Mouse (Mus musculus): Measurements from ENCODE around the gene Ccnc. TPM values are rescaled to one million over a fixed set of nuclear protein-coding genes. Genes with fewer than 3 reads are reported as not detected.

The Ccnc gene
- polyA plus RNA-seq, 1 experiment from 2014 or later, result 32.3 TPM

GRCm38 (mm10) chr4:21758860-21759259 is 31.4 kb downstream of the Ccnc start:
- TF ChIP-seq EP300 (IDR thresholded peaks at IDR 0.05), result no peak
- TF ChIP-seq CTCF (IDR thresholded peaks at IDR 0.05), result 0 out of 2 replicates have a peak, but pooled peaks have one; percentile 19
- Histone ChIP-seq H3K9me3 (ENCODE audit: low read length) (no peaks in the 10 kb centered on the region), H3K9ac (replicated peaks; ENCODE audit: low read depth) (no peak overlapping the region), H3K27me3 (replicated peaks; ENCODE audit: insufficient read depth, low read length) (no peaks in the 10 kb centered on the region), H3K4me3 (ENCODE audit: low read depth, low read length) (no peak overlapping the region), H3K36me3 (ENCODE audit: insufficient read depth, low read length) (no peaks in the 10 kb centered on the region), H3K4me2 (replicated peaks; ENCODE audit: low read depth, low read length) (no peak overlapping the region), H3K27ac (ENCODE audit: low read length) (no peak overlapping the region), H3K4me1 (ENCODE audit: insufficient read depth, low read depth, low read length) (no peaks in the 10 kb centered on the region)
- WGBS, result 63% methylated on average over 1 of the region's 1 CpGs
- no peak for DNase-seq (ENCODE audit: low spot score)
- ATAC-seq, result no peak

- H3K36me3 ChIP-seq (ENCODE audit: insufficient read depth, low read length), result no peaks in the 10 kb centered on the region
- WGBS, result 58% methylated on average over 9 of the region's 9 CpGs
- H3K27me3 ChIP-seq (replicated peaks; ENCODE audit: insufficient read depth, low read length), result no peaks in the 10 kb centered on the region
- peak; percentile 34 for DNase-seq (ENCODE audit: low spot score)
- TF ChIP-seq CTCF (IDR thresholded peaks at IDR 0.05) (no peak), EP300 (IDR thresholded peaks at IDR 0.05) (no peak)
- H3K4me1 ChIP-seq (ENCODE audit: insufficient read depth, low read depth, low read length), result no peaks in the 10 kb centered on the region
- H3K9ac ChIP-seq (replicated peaks; ENCODE audit: low read depth), result no peak overlapping the region
- H3K9me3 ChIP-seq (ENCODE audit: low read length), result no peaks in the 10 kb centered on the region
- no peak overlapping the region for H3K4me2 ChIP-seq (replicated peaks; ENCODE audit: low read depth, low read length)
- H3K4me3 ChIP-seq (ENCODE audit: low read depth, low read length), result no peak overlapping the region
- no peak for ATAC-seq
- no peak overlapping the region for H3K27ac ChIP-seq (ENCODE audit: low read length)
Measured at GRCm38 (mm10) chr4:21761416-21762160, 34.1 kb downstream of the Ccnc start.

GRCm38 (mm10) chr4:21763827-21764226 is 36.3 kb downstream of the Ccnc start:
- no peaks in the 10 kb centered on the region for H3K27me3 ChIP-seq (replicated peaks; ENCODE audit: insufficient read depth, low read length)
- no peaks in the 10 kb centered on the region for H3K4me1 ChIP-seq (ENCODE audit: insufficient read depth, low read depth, low read length)
- no peak overlapping the region for H3K4me2 ChIP-seq (replicated peaks; ENCODE audit: low read depth, low read length)
- no peaks in the 10 kb centered on the region for H3K9me3 ChIP-seq (ENCODE audit: low read length)
- no peak overlapping the region for H3K9ac ChIP-seq (replicated peaks; ENCODE audit: low read depth)
- WGBS, result 68% methylated on average over 4 of the region's 4 CpGs
- H3K27ac ChIP-seq (ENCODE audit: low read length), result no peak overlapping the region
- no peaks in the 10 kb centered on the region for H3K36me3 ChIP-seq (ENCODE audit: insufficient read depth, low read length)
- ATAC-seq (no peak), DNase-seq (ENCODE audit: low spot score) (no peak)
- no peak overlapping the region for H3K4me3 ChIP-seq (ENCODE audit: low read depth, low read length)
- TF ChIP-seq CTCF (IDR thresholded peaks at IDR 0.05) (no peak), EP300 (IDR thresholded peaks at IDR 0.05) (no peak)

GRCm38 (mm10) chr4:21766171-21766862 is 38.8 kb downstream of the Ccnc start:
- Histone ChIP-seq H3K4me2 (replicated peaks; ENCODE audit: low read depth, low read length) (peak overlapping the region; percentile 71), H3K36me3 (ENCODE audit: insufficient read depth, low read length) (no peaks in the 10 kb centered on the region), H3K27me3 (replicated peaks; ENCODE audit: insufficient read depth, low read length) (no peaks in the 10 kb centered on the region), H3K27ac (ENCODE audit: low read length) (no peak overlapping the region), H3K9ac (replicated peaks; ENCODE audit: low read depth) (peak overlapping the region; percentile 33; the same call in 1 of the 2 replicates), H3K4me3 (ENCODE audit: low read depth, low read length) (peak overlapping the region; percentile 52), H3K4me1 (ENCODE audit: insufficient read depth, low read depth, low read length) (no peaks in the 10 kb centered on the region), H3K9me3 (ENCODE audit: low read length) (no peaks in the 10 kb centered on the region)
- 26% methylated on average over 14 of the region's 14 CpGs for WGBS
- ATAC-seq (peak; percentile 16; the same call in 1 of the 2 replicates), DNase-seq (ENCODE audit: low spot score) (peak; percentile 10)
- TF ChIP-seq EP300 (IDR thresholded peaks at IDR 0.05) (no peak), CTCF (IDR thresholded peaks at IDR 0.05) (no peak)

GRCm38 (mm10) chr4:21766863-21767304 is 39.4 kb downstream of the Ccnc start, which contains the start of the genes Usp45 and Tstd3:
TSS of gene Usp45 (plus strand) at chr4:21767156.
TSS of gene Tstd3 (minus strand) at chr4:21767212.
- H3K4me2 ChIP-seq (replicated peaks; ENCODE audit: low read depth, low read length), result peak within 1 kb of the TSS; percentile 71
- H3K9me3 ChIP-seq (ENCODE audit: low read length), result no peaks in the 10 kb centered on the region
- H3K27ac ChIP-seq (ENCODE audit: low read length), result no peak within 1 kb of the TSS
- no peaks in the 10 kb centered on the region for H3K27me3 ChIP-seq (replicated peaks; ENCODE audit: insufficient read depth, low read length)
- H3K4me3 ChIP-seq (ENCODE audit: low read depth, low read length), result peak within 1 kb of the TSS; percentile 52
- H3K36me3 ChIP-seq (ENCODE audit: insufficient read depth, low read length), result no peaks in the 10 kb centered on the region
- WGBS, result 4% methylated on average over 17 of the region's 17 CpGs
- H3K9ac ChIP-seq (replicated peaks; ENCODE audit: low read depth), result peak within 1 kb of the TSS; percentile 33; the same call in 1 of the 2 replicates
- H3K4me1 ChIP-seq (ENCODE audit: insufficient read depth, low read depth, low read length), result no peaks in the 10 kb centered on the region
- TF ChIP-seq CTCF (IDR thresholded peaks at IDR 0.05), result peak; percentile 87
- TF ChIP-seq EP300 (IDR thresholded peaks at IDR 0.05), result no peak
- peak; percentile 93 for DNase-seq (ENCODE audit: low spot score)
- ATAC-seq, result peak; percentile 88

- ATAC-seq (no peak), DNase-seq (ENCODE audit: low spot score) (no peak)
- H3K9me3 ChIP-seq (ENCODE audit: low read length), result no peaks in the 10 kb centered on the region
- H3K27ac ChIP-seq (ENCODE audit: low read length), result no peak overlapping the region
- no peak overlapping the region for H3K9ac ChIP-seq (replicated peaks; ENCODE audit: low read depth)
- 81% methylated on average over 1 of the region's 1 CpGs for WGBS
- H3K4me3 ChIP-seq (ENCODE audit: low read depth, low read length), result no peak overlapping the region
- no peak for TF ChIP-seq CTCF (IDR thresholded peaks at IDR 0.05)
- no peak for TF ChIP-seq EP300 (IDR thresholded peaks at IDR 0.05)
- no peaks in the 10 kb centered on the region for H3K4me1 ChIP-seq (ENCODE audit: insufficient read depth, low read depth, low read length)
- no peaks in the 10 kb centered on the region for H3K36me3 ChIP-seq (ENCODE audit: insufficient read depth, low read length)
- H3K27me3 ChIP-seq (replicated peaks; ENCODE audit: insufficient read depth, low read length), result no peaks in the 10 kb centered on the region
- H3K4me2 ChIP-seq (replicated peaks; ENCODE audit: low read depth, low read length), result no peak overlapping the region
Measured at GRCm38 (mm10) chr4:21771064-21771463, 43.6 kb downstream of the Ccnc start.
